Mouse (Mus musculus) cortical plate, adult 2 months (tissue): ENCODE results near the gene Fam166b. TPM values are rescaled to one million over a fixed set of nuclear protein-coding genes. Genes with fewer than 3 reads are reported as not detected.

Experiments used
- H3K27ac ChIP-seq: fragments of 200-500 bp; 2 replicates; pipeline ENCODE4 v1.5.1; 2012; ENCODE audit warnings: low read length, control low read depth, inconsistent platforms; ENCODE audit not compliant: insufficient read depth
- H3K4me1 ChIP-seq: fragments of 200-500 bp; 2 replicates; pipeline ENCODE4 v1.6.1; 2011; ENCODE audit warnings: low read length; ENCODE audit not compliant: control insufficient read depth, insufficient read depth
- H3K4me3 ChIP-seq: fragments of 200-500 bp; 2 replicates; pipeline ENCODE4 v1.5.1; 2011; ENCODE audit warnings: mild to moderate bottlenecking, low read length, control low read depth; ENCODE audit not compliant: insufficient read depth
- CTCF ChIP-seq: fragments of 200-500 bp; IDR thresholded peaks from 2 replicates; pipeline ENCODE4 v1.5.1; 2011; ENCODE audit warnings: mild to moderate bottlenecking, control low read depth, low read length; ENCODE audit not compliant: insufficient read depth; ENCODE audit errors: extremely low read depth
- POLR2A ChIP-seq: fragments of 200-500 bp; IDR thresholded peaks from 2 replicates; pipeline ENCODE4 v1.6.1; 2011; ENCODE audit warnings: mild to moderate bottlenecking, low read length, control low read depth; ENCODE audit not compliant: insufficient read depth; ENCODE audit errors: extremely low read depth
- polyA plus RNA-seq: library from polyadenylated mRNA; depleted of rRNA; stranded (reverse); fragments of >200 nt; gene quantifications from 2 replicates; pipeline ENCODE4 v1.2.3, GENCODE M21; 2012; rRNA removed

The Fam166b gene
- polyA plus RNA-seq = 1.8 and 1.9 TPM in 2 replicates

GRCm38 (mm10) chr4:43428946-43429345 is at the start of gene Fam166b:
TSS of gene Fam166b (minus strand) at chr4:43429134.
- TF ChIP-seq POLR2A = no peak
- TF ChIP-seq CTCF = no peak
- Histone ChIP-seq H3K27ac (no peak within 1 kb of the TSS), H3K4me1 (no peaks in the 10 kb centered on the region), H3K4me3 (no peak within 1 kb of the TSS)

GRCm38 (mm10) chr4:43478534-43478858 is 49.6 kb upstream of the Fam166b start:
- TF ChIP-seq POLR2A = no peak
- TF ChIP-seq CTCF = no peak
- no peaks in the 10 kb centered on the region for H3K4me1 ChIP-seq
- peak overlapping the region; percentile 25 for H3K4me3 ChIP-seq
- H3K27ac ChIP-seq = no peak overlapping the region

GRCm38 (mm10) chr4:43477857-43478533 is 49.1 kb upstream of the Fam166b start:
- no peaks in the 10 kb centered on the region for H3K4me1 ChIP-seq
- peak; percentile 40; the same call in 1 of the 2 replicates for TF ChIP-seq CTCF
- TF ChIP-seq POLR2A = peak; percentile 77
- H3K27ac ChIP-seq = no peak overlapping the region
- peak overlapping the region; percentile 25 for H3K4me3 ChIP-seq

- no peak overlapping the region for H3K4me3 ChIP-seq
- no peaks in the 10 kb centered on the region for H3K4me1 ChIP-seq
- no peak overlapping the region for H3K27ac ChIP-seq
- TF ChIP-seq POLR2A = no peak
These were observed 47.7 kb upstream of the Fam166b start for GRCm38 (mm10) chr4:43476604-43477003.

- no peak overlapping the region for H3K4me3 ChIP-seq
- no peak overlapping the region for H3K27ac ChIP-seq
- no peaks in the 10 kb centered on the region for H3K4me1 ChIP-seq
- TF ChIP-seq POLR2A (no peak), CTCF (no peak)
These were observed 44.7 kb upstream of the Fam166b start for GRCm38 (mm10) chr4:43473636-43474035.

GRCm38 (mm10) chr4:43470301-43470700 is 41.4 kb upstream of the Fam166b start:
- Histone ChIP-seq H3K27ac (no peak overlapping the region), H3K4me1 (no peaks in the 10 kb centered on the region), H3K4me3 (no peak overlapping the region)
- no peak for TF ChIP-seq CTCF
- no peak for TF ChIP-seq POLR2A

GRCm38 (mm10) chr4:43466872-43467271 is 37.9 kb upstream of the Fam166b start:
- H3K27ac ChIP-seq = no peak overlapping the region
- no peaks in the 10 kb centered on the region for H3K4me1 ChIP-seq
- TF ChIP-seq CTCF (no peak), POLR2A (no peak)
- H3K4me3 ChIP-seq = no peak overlapping the region

GRCm38 (mm10) chr4:43465935-43466334 is 37.0 kb upstream of the Fam166b start:
- TF ChIP-seq CTCF (no peak), POLR2A (no peak)
- Histone ChIP-seq H3K4me1 (no peaks in the 10 kb centered on the region), H3K4me3 (no peak overlapping the region), H3K27ac (no peak overlapping the region)

GRCm38 (mm10) chr4:43463102-43463501 is 34.2 kb upstream of the Fam166b start:
- TF ChIP-seq POLR2A (no peak), CTCF (no peak)
- Histone ChIP-seq H3K4me1 (no peaks in the 10 kb centered on the region), H3K27ac (no peak overlapping the region), H3K4me3 (no peak overlapping the region)

GRCm38 (mm10) chr4:43457124-43457523 is 28.2 kb upstream of the Fam166b start:
- Histone ChIP-seq H3K4me1 (no peaks in the 10 kb centered on the region), H3K27ac (no peak overlapping the region), H3K4me3 (no peak overlapping the region)
- TF ChIP-seq POLR2A (no peak), CTCF (no peak)
